Mouse (Mus musculus) lung, postnatal 0 days (tissue): ENCODE results near the gene Cd93.

Experiments
- CTCF ChIP-seq: IDR thresholded peaks from 2 replicates; pipeline ENCODE4 v1.5.1; 2016; ENCODE audit warnings: antibody characterized with exemption, mild to moderate bottlenecking
- EP300 ChIP-seq: IDR thresholded peaks from 2 replicates; pipeline ENCODE4 v1.6.1; 2016; ENCODE audit warnings: antibody characterized with exemption, mild to moderate bottlenecking, control low read depth

GRCm38 (mm10) chr2:148467921-148468440, 24.6 kb upstream of the Cd93 start:
- TF ChIP-seq CTCF (no peak), EP300 (no peak)
